Mouse (Mus musculus): Measurements from ENCODE around the gene Tpm3-rs7.
A peak's percentile ranks its signal among the peaks of the same experiment; 100 is the strongest.
"Not testable (repeated sequence)": the region's sequence is repeated elsewhere in the genome, so short reads cannot be mapped to it uniquely, and the experiment has no call there.

Tpm3-rs7 gene

GRCm38 (mm10) chr14:113314499-113314898 lies at the start of gene Tpm3-rs7:
Gene Tpm3-rs7, plus strand, starts transcription at chr14:113314608.
- DNase-seq = not testable (repeated sequence)

GRCm38 (mm10) chr14:113317023-113317422 lies 2.6 kb downstream of the Tpm3-rs7 start:
- no peak for DNase-seq

- DNase-seq = peak; percentile 72
These were observed 49.0 kb downstream of the Tpm3-rs7 start for GRCm38 (mm10) chr14:113363361-113363760.

All from cerebellum, adult 9-10 months (tissue).